Mouse (Mus musculus) forebrain, embryonic 15.5 days (tissue): ENCODE data around the gene Plekha6. TPM values are rescaled to one million over a fixed set of nuclear protein-coding genes. Genes with fewer than 3 reads are reported as not detected.

Experiments used
- ATAC-seq: fragments of 200-750 bp; cut with Nextera tagmentation; replicated peaks from 2 replicates; pipeline ENCODE4 v1.8.0; 2017; ENCODE audit warnings: mild to moderate bottlenecking, moderate TSS enrichment, moderate library complexity
- H3K27ac ChIP-seq: fragments of 300-500 bp; sonication (generic); replicated peaks from 2 replicates; pipeline ENCODE4 v1.5.1; 2015; ENCODE audit warnings: mild to moderate bottlenecking, inconsistent platforms
- H3K27me3 ChIP-seq: fragments of 300-500 bp; sonication (generic); 2 replicates; pipeline ENCODE4 v1.6.1; 2015; ENCODE audit warnings: inconsistent platforms
- H3K36me3 ChIP-seq: fragments of 300-500 bp; sonication (generic); 2 replicates; pipeline ENCODE4 v1.6.1; 2015; ENCODE audit warnings: mild to moderate bottlenecking, inconsistent platforms
- H3K4me1 ChIP-seq: fragments of 300-500 bp; sonication (generic); 2 replicates; pipeline ENCODE4 v1.6.1; 2015; ENCODE audit warnings: inconsistent platforms
- H3K4me2 ChIP-seq: fragments of 300-500 bp; sonication (generic); replicated peaks from 2 replicates; pipeline ENCODE4 v1.6.1; 2015; ENCODE audit warnings: mild to moderate bottlenecking, inconsistent platforms
- H3K4me3 ChIP-seq: fragments of 300-500 bp; sonication (generic); 2 replicates; pipeline ENCODE4 v1.5.1; 2015; ENCODE audit warnings: mild to moderate bottlenecking, inconsistent platforms
- H3K9ac ChIP-seq: fragments of 300-500 bp; sonication (generic); replicated peaks from 2 replicates; pipeline ENCODE4 v1.6.1; 2015; ENCODE audit warnings: mild to moderate bottlenecking, inconsistent platforms
- H3K9me3 ChIP-seq: fragments of 300-500 bp; sonication (generic); 2 replicates; pipeline ENCODE4 v1.6.1; 2016; ENCODE audit warnings: inconsistent platforms
- WGBS: fragments of 180-500 bp; shearing (Covaris S2); methylation state at CpG from one replicate; pipeline ENCODE4 v1.1.7; 2015; ENCODE audit warnings: mixed read lengths; 5-methylcytosine and 5-hydroxymethylcytosine counted together
- polyA plus RNA-seq: library from polyadenylated mRNA; unstranded; fragments of >200 nt; fragmentation: Nextera tagmentation; extraction: Ambion mirVana; gene quantifications from 2 replicates; pipeline ENCODE4 v1.2.1, GENCODE M21; 2015

The Plekha6 gene
- polyA plus RNA-seq, 1 experiment from 2014 or later, result 10.6 TPM

- 1% methylated on average over 72 of the region's 72 CpGs for WGBS
- peaks cover 51% of the 10 kb centered on the region for H3K4me1 ChIP-seq
Measured at GRCm38 (mm10) chr1:133130638-133131560, 33.1 kb upstream of the Plekha6 start, which contains the start of gene Ppp1r15b. TSS of gene Ppp1r15b (plus strand) at chr1:133131143.

GRCm38 (mm10) chr1:133131561-133131905 is 32.5 kb upstream of the Plekha6 start:
- H3K9ac ChIP-seq, result peak overlapping the region; percentile 96
- WGBS, result under 1% methylated on average over 35 of the region's 35 CpGs
- H3K27ac ChIP-seq, result peak overlapping the region; percentile 97
- peak overlapping the region; percentile 95 for H3K4me3 ChIP-seq
- H3K9me3 ChIP-seq, result no peaks in the 10 kb centered on the region
- H3K27me3 ChIP-seq, result no peaks in the 10 kb centered on the region
- H3K4me2 ChIP-seq, result peak overlapping the region; percentile 95
- peaks cover 1% of the 10 kb centered on the region for H3K36me3 ChIP-seq
- ATAC-seq, result no peak
- H3K4me1 ChIP-seq, result peaks cover 58% of the 10 kb centered on the region

More at GRCm38 (mm10) chr1:133130638-133131560, 33.1 kb upstream of the Plekha6 start, which contains the start of gene Ppp1r15b:
- peak; percentile 99 for ATAC-seq
- Histone ChIP-seq H3K36me3 (no peaks in the 10 kb centered on the region), H3K9me3 (no peaks in the 10 kb centered on the region), H3K27ac (peak within 1 kb of the TSS; percentile 97), H3K4me2 (peak within 1 kb of the TSS; percentile 95), H3K4me3 (peak within 1 kb of the TSS; percentile 95), H3K27me3 (no peaks in the 10 kb centered on the region), H3K9ac (peak within 1 kb of the TSS; percentile 96)

GRCm38 (mm10) chr1:133131936-133132335 is 32.1 kb upstream of the Plekha6 start:
- Histone ChIP-seq H3K36me3 (peaks cover 5% of the 10 kb centered on the region), H3K4me1 (peaks cover 62% of the 10 kb centered on the region), H3K9me3 (no peaks in the 10 kb centered on the region), H3K9ac (peak overlapping the region; percentile 96), H3K27ac (peak overlapping the region; percentile 97), H3K4me2 (peak overlapping the region; percentile 95), H3K4me3 (peak overlapping the region; percentile 95), H3K27me3 (no peaks in the 10 kb centered on the region)
- no peak for ATAC-seq
- WGBS, result under 1% methylated on average over 11 of the region's 11 CpGs

GRCm38 (mm10) chr1:133132388-133133326 is 31.4 kb upstream of the Plekha6 start:
- no peak overlapping the region for H3K27ac ChIP-seq
- 20% methylated on average over 26 of the region's 26 CpGs for WGBS
- H3K27me3 ChIP-seq, result no peaks in the 10 kb centered on the region
- peak overlapping the region; percentile 95 for H3K4me2 ChIP-seq
- H3K36me3 ChIP-seq, result peaks cover 12% of the 10 kb centered on the region
- no peaks in the 10 kb centered on the region for H3K9me3 ChIP-seq
- H3K4me3 ChIP-seq, result peak overlapping the region; percentile 95
- peak overlapping the region; percentile 96 for H3K9ac ChIP-seq
- no peak for ATAC-seq
- peaks cover 62% of the 10 kb centered on the region for H3K4me1 ChIP-seq

- Histone ChIP-seq H3K4me1 (peaks cover 62% of the 10 kb centered on the region), H3K4me2 (peak overlapping the region; percentile 95)
Measured at GRCm38 (mm10) chr1:133133425-133133824, 30.6 kb upstream of the Plekha6 start.

GRCm38 (mm10) chr1:133134071-133134470 is 29.9 kb upstream of the Plekha6 start:
- H3K9me3 ChIP-seq, result no peaks in the 10 kb centered on the region
- no peaks in the 10 kb centered on the region for H3K27me3 ChIP-seq
- H3K36me3 ChIP-seq, result peaks cover 24% of the 10 kb centered on the region
- no peak overlapping the region for H3K27ac ChIP-seq
- H3K4me3 ChIP-seq, result peak overlapping the region; percentile 95
- no peak for ATAC-seq
- WGBS, result 24% methylated on average over 4 of the region's 4 CpGs
- H3K4me1 ChIP-seq, result peaks cover 62% of the 10 kb centered on the region
- peak overlapping the region; percentile 95 for H3K4me2 ChIP-seq
- peak overlapping the region; percentile 96 for H3K9ac ChIP-seq

More at GRCm38 (mm10) chr1:133133425-133133824, 30.6 kb upstream of the Plekha6 start:
- no peak overlapping the region for H3K27ac ChIP-seq
- no peaks in the 10 kb centered on the region for H3K27me3 ChIP-seq
- 14% methylated on average over 2 of the region's 2 CpGs for WGBS
- H3K9me3 ChIP-seq, result no peaks in the 10 kb centered on the region
- ATAC-seq, result no peak
- peaks cover 18% of the 10 kb centered on the region for H3K36me3 ChIP-seq
- peak overlapping the region; percentile 95 for H3K4me3 ChIP-seq
- peak overlapping the region; percentile 96 for H3K9ac ChIP-seq

GRCm38 (mm10) chr1:133134881-133135280 is 29.1 kb upstream of the Plekha6 start:
- WGBS, result 40% methylated on average over 4 of the region's 4 CpGs
- H3K36me3 ChIP-seq, result peaks cover 29% of the 10 kb centered on the region
- H3K9me3 ChIP-seq, result no peaks in the 10 kb centered on the region
- H3K27ac ChIP-seq, result no peak overlapping the region
- H3K4me2 ChIP-seq, result peak overlapping the region; percentile 95
- peaks cover 57% of the 10 kb centered on the region for H3K4me1 ChIP-seq
- ATAC-seq, result no peak
- peak overlapping the region; percentile 95 for H3K4me3 ChIP-seq
- H3K9ac ChIP-seq, result peak overlapping the region; percentile 10; the same call in 1 of the 2 replicates
- H3K27me3 ChIP-seq, result no peaks in the 10 kb centered on the region

GRCm38 (mm10) chr1:133135808-133136207 is 28.2 kb upstream of the Plekha6 start:
- no peak overlapping the region for H3K9ac ChIP-seq
- no peak overlapping the region for H3K4me3 ChIP-seq
- H3K4me1 ChIP-seq, result peaks cover 49% of the 10 kb centered on the region
- no peaks in the 10 kb centered on the region for H3K27me3 ChIP-seq
- no peaks in the 10 kb centered on the region for H3K9me3 ChIP-seq
- no peak for ATAC-seq
- WGBS, result 70% methylated on average over 5 of the region's 5 CpGs
- peaks cover 38% of the 10 kb centered on the region for H3K36me3 ChIP-seq
- no peak overlapping the region for H3K27ac ChIP-seq
- H3K4me2 ChIP-seq, result peak overlapping the region; percentile 95

GRCm38 (mm10) chr1:133138401-133138800 is 25.6 kb upstream of the Plekha6 start:
- Histone ChIP-seq H3K4me1 (peaks cover 35% of the 10 kb centered on the region), H3K9ac (no peak overlapping the region), H3K27ac (no peak overlapping the region), H3K4me3 (no peak overlapping the region), H3K36me3 (peaks cover 43% of the 10 kb centered on the region), H3K4me2 (no peak overlapping the region), H3K9me3 (no peaks in the 10 kb centered on the region), H3K27me3 (no peaks in the 10 kb centered on the region)
- no peak for ATAC-seq
- 93% methylated on average over 1 of the region's 1 CpGs for WGBS

GRCm38 (mm10) chr1:133146014-133147009 is 17.7 kb upstream of the Plekha6 start:
- no peaks in the 10 kb centered on the region for H3K9me3 ChIP-seq
- ATAC-seq, result peak; percentile 48; the same call in 1 of the 2 replicates
- H3K9ac ChIP-seq, result no peak overlapping the region
- H3K27ac ChIP-seq, result no peak overlapping the region
- 64% methylated on average over 22 of the region's 22 CpGs for WGBS
- H3K36me3 ChIP-seq, result peaks cover under 1% of the 10 kb centered on the region; the same call in 1 of the 2 replicates
- no peak overlapping the region for H3K4me3 ChIP-seq
- no peak overlapping the region for H3K4me2 ChIP-seq
- no peaks in the 10 kb centered on the region for H3K27me3 ChIP-seq
- H3K4me1 ChIP-seq, result no peaks in the 10 kb centered on the region

- Histone ChIP-seq H3K9ac (no peak overlapping the region), H3K9me3 (no peaks in the 10 kb centered on the region), H3K27me3 (no peaks in the 10 kb centered on the region), H3K4me2 (no peak overlapping the region), H3K36me3 (no peaks in the 10 kb centered on the region), H3K27ac (no peak overlapping the region), H3K4me1 (no peaks in the 10 kb centered on the region), H3K4me3 (no peak overlapping the region)
- ATAC-seq, result no peak
- WGBS, result 83% methylated on average over 5 of the region's 5 CpGs
Measured at GRCm38 (mm10) chr1:133147324-133147723, 16.7 kb upstream of the Plekha6 start.
